Mouse (Mus musculus): ENCODE results near the gene Dhx9.
"Not testable (repeated sequence)": the region's sequence is repeated elsewhere in the genome, so short reads cannot be mapped to it uniquely, and the experiment has no call there.

- TF ChIP-seq CTCF (IDR thresholded peaks at IDR 0.05; ENCODE audit: low read depth, low read length); POLR2A (IDR thresholded peaks at IDR 0.05; ENCODE audit: extremely low read depth, insufficient read depth, low read length): not testable (repeated sequence)
These were observed 74.0 kb downstream of the Dhx9 start for GRCm38 (mm10) chr1:153413397-153414020.

All from liver, adult 2 months (tissue).